Mouse (Mus musculus) forebrain, embryonic 16.5 days (tissue): Measurements from ENCODE around the gene AW011738. TPM values are rescaled to one million over a fixed set of nuclear protein-coding genes. Genes with fewer than 3 reads are reported as not detected.

Source experiments
- ATAC-seq: fragments of 200-750 bp; cut with Nextera tagmentation; 2 replicates; pipeline ENCODE4 v1.8.0; 2017; ENCODE audit warnings: mild to moderate bottlenecking, moderate library complexity
- H3K27ac ChIP-seq: fragments of 300-500 bp; sonication (generic); 2 replicates; pipeline ENCODE4 v1.5.1; 2014; ENCODE audit warnings: low read length, control low read depth
- H3K27me3 ChIP-seq: fragments of 300-500 bp; sonication (generic); replicated peaks from 2 replicates; pipeline ENCODE4 v1.6.1; 2014; ENCODE audit warnings: low read length; ENCODE audit not compliant: control insufficient read depth, insufficient read depth
- H3K36me3 ChIP-seq: fragments of 300-500 bp; sonication (generic); 2 replicates; pipeline ENCODE4 v1.6.1; 2014; ENCODE audit not compliant: control insufficient read depth, insufficient read depth
- H3K4me1 ChIP-seq: fragments of 300-500 bp; sonication (generic); replicated peaks from 2 replicates; pipeline ENCODE4 v1.6.1; 2014; ENCODE audit warnings: low read length; ENCODE audit not compliant: control insufficient read depth, insufficient read depth
- H3K4me2 ChIP-seq: fragments of 300-500 bp; sonication (generic); 2 replicates; pipeline ENCODE4 v1.6.1; 2014; ENCODE audit warnings: mild to moderate bottlenecking, low read length, control low read depth
- H3K4me3 ChIP-seq: fragments of 300-500 bp; sonication (generic); replicated peaks from 2 replicates; pipeline ENCODE4 v1.5.1; 2014; ENCODE audit warnings: mild to moderate bottlenecking, low read length, control low read depth
- H3K9ac ChIP-seq: fragments of 300-500 bp; sonication (generic); replicated peaks from 2 replicates; pipeline ENCODE4 v1.6.1; 2014; ENCODE audit warnings: low read depth, low read length, control low read depth
- H3K9me3 ChIP-seq: fragments of 300-500 bp; sonication (generic); 2 replicates; pipeline ENCODE4 v1.6.1; 2016; ENCODE audit warnings: low read length; ENCODE audit not compliant: control insufficient read depth
- WGBS: fragments of 180-500 bp; shearing (Covaris S2); extraction: QIAGEN DNeasy Blood & Tissue Kit; methylation state at CpG from one replicate; pipeline ENCODE4 v1.1.7; 2014; 5-methylcytosine and 5-hydroxymethylcytosine counted together
- polyA plus RNA-seq: library from polyadenylated mRNA; unstranded; fragments of >200 nt; fragmentation: Nextera tagmentation; extraction: Ambion mirVana; gene quantifications from 2 replicates; pipeline ENCODE4 v1.2.1, GENCODE M21; 2015

AW011738 gene
- polyA plus RNA-seq, result 3.3 and 4.0 TPM in 2 replicates

- peak; percentile 83 for ATAC-seq
- WGBS, result 0% methylated on average over 25 of the region's 39 CpGs
These were observed at the start of gene AW011738 for GRCm38 (mm10) chr4:156203001-156203412. Gene AW011738, plus strand, starts transcription at chr4:156203304.

DNA sequence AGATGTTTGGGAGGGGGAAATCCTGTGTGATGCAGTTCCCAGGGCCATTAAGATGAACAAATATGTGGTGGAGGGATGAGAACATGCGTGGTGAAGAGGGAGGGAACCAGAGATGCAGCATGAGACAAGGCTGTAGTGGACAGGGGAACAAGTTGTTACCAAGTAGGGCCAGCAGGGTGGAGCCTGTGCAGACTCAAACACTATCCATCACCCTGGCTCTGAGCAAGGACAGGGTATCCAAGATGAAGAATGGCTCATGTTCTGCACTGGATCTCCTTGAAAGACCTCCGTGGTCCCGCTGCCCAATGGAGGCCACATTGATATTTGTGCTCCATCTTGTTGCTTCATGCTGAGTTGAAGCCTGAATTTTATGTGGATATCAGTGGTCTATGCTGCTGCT is 48.3 kb upstream of the AW011738 start:
- H3K4me3 ChIP-seq, result no peak overlapping the region
- H3K9me3 ChIP-seq, result peaks cover 6% of the 10 kb centered on the region; the same call in 1 of the 2 replicates
- H3K9ac ChIP-seq, result no peak overlapping the region
- no peak overlapping the region for H3K4me2 ChIP-seq
- WGBS, result 96% methylated on average over 3 of the region's 3 CpGs
- H3K4me1 ChIP-seq, result no peaks in the 10 kb centered on the region
- H3K27ac ChIP-seq, result no peak overlapping the region
- H3K36me3 ChIP-seq, result no peaks in the 10 kb centered on the region
- ATAC-seq, result no peak
- H3K27me3 ChIP-seq, result no peaks in the 10 kb centered on the region

More at GRCm38 (mm10) chr4:156203001-156203412, at the start of gene AW011738:
- Histone ChIP-seq H3K4me3 (peak within 1 kb of the TSS; percentile 60), H3K27ac (0 out of 2 replicates have a peak within 1 kb of the TSS, but pooled peaks have one; percentile 8), H3K4me2 (peak within 1 kb of the TSS; percentile 90), H3K27me3 (no peaks in the 10 kb centered on the region), H3K9ac (peak within 1 kb of the TSS; percentile 64), H3K9me3 (no peaks in the 10 kb centered on the region), H3K4me1 (peaks cover 22% of the 10 kb centered on the region), H3K36me3 (no peaks in the 10 kb centered on the region)

DNA sequence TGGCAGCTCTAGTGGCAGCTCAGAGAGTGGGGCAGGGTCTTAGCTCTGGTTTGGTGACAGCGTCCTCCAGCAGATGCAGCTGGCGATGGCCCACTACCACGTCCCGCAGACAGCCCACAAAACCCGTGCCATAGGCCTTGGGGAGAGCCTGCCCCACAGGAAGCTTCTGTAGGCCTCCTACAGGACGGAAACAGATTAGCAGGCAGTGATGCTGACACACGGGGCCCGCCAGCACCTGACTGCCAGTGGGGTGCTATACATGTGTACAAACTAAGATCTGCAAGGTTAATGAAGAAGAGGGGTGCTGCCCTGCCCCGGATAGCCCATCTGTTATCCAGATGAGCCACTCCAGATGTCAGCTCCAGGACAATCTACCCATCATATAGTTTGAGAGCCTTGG is 36.6 kb upstream of the AW011738 start:
- WGBS, result 89% methylated on average over 9 of the region's 9 CpGs
- Histone ChIP-seq H3K9me3 (peaks cover 7% of the 10 kb centered on the region; the same call in 1 of the 2 replicates), H3K27ac (no peak overlapping the region), H3K9ac (no peak overlapping the region), H3K4me1 (no peaks in the 10 kb centered on the region), H3K4me2 (no peak overlapping the region), H3K36me3 (peaks cover 73% of the 10 kb centered on the region), H3K4me3 (no peak overlapping the region), H3K27me3 (no peaks in the 10 kb centered on the region)
- no peak for ATAC-seq

GRCm38 (mm10) chr4:156168611-156169010 is 34.5 kb upstream of the AW011738 start:
- Histone ChIP-seq H3K27ac (no peak overlapping the region), H3K9me3 (no peaks in the 10 kb centered on the region), H3K27me3 (no peaks in the 10 kb centered on the region), H3K4me2 (no peak overlapping the region), H3K36me3 (peaks cover 85% of the 10 kb centered on the region), H3K4me3 (no peak overlapping the region), H3K4me1 (no peaks in the 10 kb centered on the region), H3K9ac (no peak overlapping the region)
- 95% methylated on average over 8 of the region's 8 CpGs for WGBS
- no peak for ATAC-seq

DNA sequence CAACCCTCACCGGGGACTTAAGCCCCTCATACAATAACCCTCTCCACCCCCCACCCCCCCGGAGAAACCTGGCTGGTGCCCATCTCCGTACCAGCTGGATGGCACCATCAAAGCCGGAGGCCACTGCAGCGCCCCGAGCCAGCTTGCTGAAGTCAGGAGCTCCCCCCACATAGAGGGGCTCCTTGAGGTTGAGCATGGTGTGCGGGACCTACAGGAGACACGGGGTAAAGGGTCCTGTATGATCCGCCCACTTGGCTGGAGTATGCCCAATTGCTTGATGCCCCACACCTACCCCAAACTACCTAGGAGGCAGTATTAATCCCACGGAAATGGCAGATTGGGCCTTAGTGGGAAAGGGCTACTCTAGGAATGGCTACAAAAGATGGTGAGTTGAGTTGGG is 34.0 kb upstream of the AW011738 start:
- H3K9me3 ChIP-seq, result no peaks in the 10 kb centered on the region
- no peaks in the 10 kb centered on the region for H3K27me3 ChIP-seq
- H3K9ac ChIP-seq, result no peak overlapping the region
- H3K4me1 ChIP-seq, result no peaks in the 10 kb centered on the region
- 94% methylated on average over 10 of the region's 10 CpGs for WGBS
- H3K4me3 ChIP-seq, result no peak overlapping the region
- no peak overlapping the region for H3K27ac ChIP-seq
- no peak for ATAC-seq
- H3K4me2 ChIP-seq, result no peak overlapping the region
- H3K36me3 ChIP-seq, result peaks cover 84% of the 10 kb centered on the region

DNA sequence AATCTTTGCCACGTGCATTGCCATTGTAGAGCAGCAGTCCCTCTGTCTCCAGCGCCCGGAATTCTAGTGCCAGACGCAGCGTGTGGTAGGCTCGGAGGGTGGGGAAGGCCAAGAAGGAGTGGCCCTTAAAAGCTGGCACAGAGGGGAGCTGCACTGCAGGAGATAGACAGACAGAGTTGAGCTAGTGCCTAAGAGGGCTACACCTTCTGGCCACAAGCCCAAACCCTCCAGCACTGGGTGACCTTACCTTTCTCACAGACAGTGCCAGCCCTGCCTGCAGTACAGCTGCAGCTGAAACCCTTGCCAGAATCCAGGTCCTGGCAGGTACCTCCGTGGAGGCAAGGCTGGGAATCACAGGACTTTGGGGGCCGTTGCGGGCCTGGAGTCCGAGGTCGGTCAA is 31.3 kb upstream of the AW011738 start:
- WGBS, result 94% methylated on average over 11 of the region's 11 CpGs
- Histone ChIP-seq H3K27ac (no peak overlapping the region), H3K36me3 (peaks cover 79% of the 10 kb centered on the region), H3K27me3 (no peaks in the 10 kb centered on the region), H3K4me3 (no peak overlapping the region), H3K9ac (no peak overlapping the region), H3K9me3 (no peaks in the 10 kb centered on the region), H3K4me1 (no peaks in the 10 kb centered on the region), H3K4me2 (no peak overlapping the region)
- ATAC-seq, result no peak

DNA sequence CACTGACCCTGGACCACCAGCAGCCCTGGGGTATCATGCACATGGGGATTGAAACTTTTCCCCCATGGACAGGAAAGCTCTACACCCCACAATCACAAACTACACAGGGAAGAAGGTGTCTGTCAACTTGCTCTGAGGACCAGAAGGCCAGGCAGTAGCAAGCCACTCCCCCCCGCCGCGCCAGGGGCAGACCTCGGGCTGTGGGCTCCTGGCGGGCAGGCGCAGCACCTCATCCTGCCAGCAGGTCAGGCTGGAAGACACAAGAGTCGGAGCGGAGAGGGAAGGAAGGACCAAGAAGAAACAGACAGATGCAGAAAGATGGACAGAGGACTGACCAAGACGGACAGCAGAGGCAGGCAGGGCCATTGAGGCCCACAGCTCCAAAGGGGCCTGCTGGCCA is 25.5 kb upstream of the AW011738 start:
- no peaks in the 10 kb centered on the region for H3K9me3 ChIP-seq
- H3K4me3 ChIP-seq, result no peak overlapping the region
- H3K27me3 ChIP-seq, result no peaks in the 10 kb centered on the region
- H3K36me3 ChIP-seq, result peaks cover 47% of the 10 kb centered on the region
- H3K9ac ChIP-seq, result no peak overlapping the region
- 92% methylated on average over 9 of the region's 9 CpGs for WGBS
- peaks cover 25% of the 10 kb centered on the region for H3K4me1 ChIP-seq
- no peak overlapping the region for H3K4me2 ChIP-seq
- ATAC-seq, result no peak
- H3K27ac ChIP-seq, result no peak overlapping the region

GRCm38 (mm10) chr4:156183747-156184146 is 19.4 kb upstream of the AW011738 start:
- WGBS, result 90% methylated on average over 5 of the region's 5 CpGs
- Histone ChIP-seq H3K4me1 (peaks cover 81% of the 10 kb centered on the region), H3K36me3 (peaks cover 3% of the 10 kb centered on the region; the same call in 1 of the 2 replicates), H3K4me2 (peak overlapping the region; percentile 86), H3K4me3 (peak overlapping the region; percentile 62), H3K9ac (peak overlapping the region; percentile 36; the same call in 1 of the 2 replicates), H3K9me3 (no peaks in the 10 kb centered on the region), H3K27ac (no peak overlapping the region), H3K27me3 (no peaks in the 10 kb centered on the region)
- no peak for ATAC-seq

DNA sequence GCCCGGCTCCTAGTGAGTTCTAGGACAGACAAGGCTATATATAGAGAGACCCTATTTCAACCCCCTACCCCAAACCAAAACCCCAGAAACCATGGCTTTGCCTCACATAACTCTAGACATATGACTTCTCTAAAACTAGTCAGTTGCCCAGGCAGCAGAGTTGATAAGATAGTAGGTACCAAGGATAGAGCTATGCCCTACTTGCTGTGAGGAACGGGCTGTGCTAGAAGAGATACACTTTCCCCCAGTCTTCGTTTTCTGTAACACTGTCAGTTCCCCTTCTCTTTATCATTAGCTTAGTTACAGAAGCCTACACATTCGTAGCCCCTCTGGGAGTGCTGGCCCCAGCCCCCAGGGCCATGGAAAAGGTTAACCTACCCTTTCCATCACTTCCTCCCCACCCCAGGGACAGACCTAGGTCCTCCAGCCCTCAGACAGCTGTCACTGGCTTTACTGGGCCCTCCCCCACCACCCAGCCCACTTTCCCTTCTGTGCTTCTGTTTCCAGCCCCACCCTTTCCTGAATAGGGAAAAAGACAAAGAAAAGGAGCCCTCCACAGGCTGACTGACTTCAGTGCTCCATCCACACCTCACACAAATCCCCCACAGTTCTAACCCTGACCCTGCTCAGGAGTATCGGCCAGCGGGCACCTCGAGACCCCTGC is 18.7 kb upstream of the AW011738 start:
- 79% methylated on average over 7 of the region's 7 CpGs for WGBS
- Histone ChIP-seq H3K9me3 (no peaks in the 10 kb centered on the region), H3K9ac (peak overlapping the region; percentile 89), H3K36me3 (no peaks in the 10 kb centered on the region), H3K27ac (peak overlapping the region; percentile 93; the same call in 1 of the 2 replicates), H3K4me3 (peak overlapping the region; percentile 62), H3K4me1 (peaks cover 88% of the 10 kb centered on the region), H3K4me2 (peak overlapping the region; percentile 86), H3K27me3 (no peaks in the 10 kb centered on the region)
- 0 out of 2 replicates have a peak, but pooled peaks have one; percentile 7 for ATAC-seq
